Mouse (Mus musculus) E14TG2a.4 (cell line): ENCODE data around the gene Ctnnal1.
A peak's percentile ranks its signal among the peaks of the same experiment; 100 is the strongest.
"Not testable (repeated sequence)": the region's sequence is repeated elsewhere in the genome, so short reads cannot be mapped to it uniquely, and the experiment has no call there.

Source experiments
- H3K27me3 ChIP-seq: 2 replicates; pipeline ENCODE4 v1.6.1; 2014; ENCODE audit warnings: low read length, control low read depth; ENCODE audit not compliant: insufficient read depth
- H3K36me3 ChIP-seq: 2 replicates; pipeline ENCODE4 v1.6.1; 2014; ENCODE audit warnings: low read length, control low read depth; ENCODE audit not compliant: insufficient read depth
- H3K4me1 ChIP-seq: replicated peaks from 2 replicates; pipeline ENCODE4 v1.6.1; 2014; ENCODE audit warnings: low read depth, low read length, control low read depth
- H3K4me3 ChIP-seq: replicated peaks from 2 replicates; pipeline ENCODE4 v1.5.1; 2014; ENCODE audit warnings: mild to moderate bottlenecking, low read length
- H3K9me3 ChIP-seq: 2 replicates; pipeline ENCODE4 v1.6.1; 2014; ENCODE audit warnings: low read length, control low read depth
- CTCF ChIP-seq: conservative IDR thresholded peaks from 2 replicates; pipeline ENCODE4 v1.5.1; 2014; ENCODE audit warnings: low read length
- NANOG ChIP-seq: IDR thresholded peaks from 2 replicates; pipeline ENCODE4 v1.6.1; 2014; ENCODE audit warnings: borderline replicate concordance, low read length, mixed read lengths
- POU5F1 ChIP-seq: IDR thresholded peaks from 2 replicates; pipeline ENCODE4 v1.6.1; 2014; ENCODE audit warnings: low read length, borderline replicate concordance

Ctnnal1 gene

GRCm38 (mm10) chr4:56899216-56899615 is 34.2 kb upstream of the Ctnnal1 start:
- H3K27me3 ChIP-seq = no peaks in the 10 kb centered on the region
- H3K4me3 ChIP-seq = 0 out of 2 replicates have a peak overlapping the region, but pooled peaks have one; percentile 11
- no peak for TF ChIP-seq NANOG
- TF ChIP-seq POU5F1 = no peak
- no peak for TF ChIP-seq CTCF
- peaks cover 89% of the 10 kb centered on the region for H3K36me3 ChIP-seq
- peaks cover 82% of the 10 kb centered on the region for H3K4me1 ChIP-seq
- no peaks in the 10 kb centered on the region for H3K9me3 ChIP-seq

- H3K36me3 ChIP-seq = peaks cover 82% of the 10 kb centered on the region
- no peaks in the 10 kb centered on the region for H3K9me3 ChIP-seq
- H3K4me3 ChIP-seq = no peak overlapping the region
- H3K4me1 ChIP-seq = peaks cover 83% of the 10 kb centered on the region
- TF ChIP-seq CTCF (0 out of 2 replicates have a peak, but pooled peaks have one; percentile 2), NANOG (no peak), POU5F1 (no peak)
- H3K27me3 ChIP-seq = no peaks in the 10 kb centered on the region
Observed at GRCm38 (mm10) chr4:56897511-56897910, 32.5 kb upstream of the Ctnnal1 start.

GRCm38 (mm10) chr4:56894196-56894595 is 29.2 kb upstream of the Ctnnal1 start:
- peaks cover 77% of the 10 kb centered on the region for H3K4me1 ChIP-seq
- no peaks in the 10 kb centered on the region for H3K27me3 ChIP-seq
- H3K4me3 ChIP-seq = peak overlapping the region; percentile 32
- peaks cover 82% of the 10 kb centered on the region for H3K36me3 ChIP-seq
- TF ChIP-seq NANOG (no peak), POU5F1 (no peak), CTCF (no peak)
- H3K9me3 ChIP-seq = no peaks in the 10 kb centered on the region

GRCm38 (mm10) chr4:56892501-56893115 is 27.6 kb upstream of the Ctnnal1 start:
- H3K4me3 ChIP-seq = no peak overlapping the region
- TF ChIP-seq POU5F1 (no peak), NANOG (no peak)

GRCm38 (mm10) chr4:56888483-56888882 is 23.5 kb upstream of the Ctnnal1 start:
- Histone ChIP-seq H3K9me3 (no peaks in the 10 kb centered on the region), H3K27me3 (no peaks in the 10 kb centered on the region), H3K4me1 (peaks cover 31% of the 10 kb centered on the region), H3K36me3 (peaks cover 93% of the 10 kb centered on the region), H3K4me3 (no peak overlapping the region)
- TF ChIP-seq CTCF (no peak), NANOG (no peak), POU5F1 (no peak)

More at GRCm38 (mm10) chr4:56892501-56893115, 27.6 kb upstream of the Ctnnal1 start:
- Histone ChIP-seq H3K36me3 (peaks cover 83% of the 10 kb centered on the region), H3K4me1 (peaks cover 62% of the 10 kb centered on the region), H3K9me3 (no peaks in the 10 kb centered on the region), H3K27me3 (no peaks in the 10 kb centered on the region)

GRCm38 (mm10) chr4:56886286-56886979 is 21.4 kb upstream of the Ctnnal1 start:
- H3K4me3 ChIP-seq = no peak overlapping the region
- no peaks in the 10 kb centered on the region for H3K9me3 ChIP-seq
- H3K36me3 ChIP-seq = peaks cover 94% of the 10 kb centered on the region
- no peaks in the 10 kb centered on the region for H3K27me3 ChIP-seq
- H3K4me1 ChIP-seq = peaks cover 24% of the 10 kb centered on the region
- TF ChIP-seq CTCF (no peak), POU5F1 (no peak), NANOG (no peak)

GRCm38 (mm10) chr4:56880036-56880703 is 15.2 kb upstream of the Ctnnal1 start:
- H3K4me1 ChIP-seq = peaks cover 23% of the 10 kb centered on the region
- peaks cover 91% of the 10 kb centered on the region for H3K36me3 ChIP-seq
- no peak overlapping the region for H3K4me3 ChIP-seq

GRCm38 (mm10) chr4:56878971-56879370 is 14.0 kb upstream of the Ctnnal1 start:
- Histone ChIP-seq H3K4me3 (no peak overlapping the region), H3K27me3 (no peaks in the 10 kb centered on the region), H3K4me1 (peaks cover 23% of the 10 kb centered on the region), H3K36me3 (peaks cover 89% of the 10 kb centered on the region), H3K9me3 (peaks cover 4% of the 10 kb centered on the region; the same call in 1 of the 2 replicates)
- TF ChIP-seq NANOG (no peak), CTCF (no peak), POU5F1 (no peak)

More at GRCm38 (mm10) chr4:56880036-56880703, 15.2 kb upstream of the Ctnnal1 start:
- no peaks in the 10 kb centered on the region for H3K9me3 ChIP-seq
- no peaks in the 10 kb centered on the region for H3K27me3 ChIP-seq
- TF ChIP-seq POU5F1 = no peak
- no peak for TF ChIP-seq NANOG
- no peak for TF ChIP-seq CTCF

- not testable (repeated sequence) for H3K9me3 ChIP-seq
Observed at GRCm38 (mm10) chr4:56870541-56870940, 5.6 kb upstream of the Ctnnal1 start.

More at GRCm38 (mm10) chr4:56870541-56870940, 5.6 kb upstream of the Ctnnal1 start:
- peaks cover 76% of the 10 kb centered on the region for H3K36me3 ChIP-seq
- H3K4me3 ChIP-seq, H3K4me1 ChIP-seq, H3K27me3 ChIP-seq: not testable (repeated sequence)
